Mouse (Mus musculus) liver, embryonic 14.5 days (tissue): ENCODE data around the gene Olfr814. TPM values are rescaled to one million over a fixed set of nuclear protein-coding genes. Genes with fewer than 3 reads are reported as not detected.
"Not testable (repeated sequence)": the region's sequence is repeated elsewhere in the genome, so short reads cannot be mapped to it uniquely, and the experiment has no call there.

Experiments used
- ATAC-seq: fragments of 200-750 bp; cut with Nextera tagmentation; 2 replicates; pipeline ENCODE4 v1.8.0; 2017; ENCODE audit warnings: moderate number of reproducible peaks, mild to moderate bottlenecking, moderate library complexity; ENCODE audit not compliant: insufficient read depth
- DNase-seq, 3 experiments: peaks; one replicate each; pipeline ENCODE4 v3.0.0-alpha.2; 2012 to 2013; ENCODE audit warnings: low read depth in 3 of 3, low spot score in 3 of 3
- H3K27ac ChIP-seq: fragments of 300-500 bp; sonication (generic); 2 replicates; pipeline ENCODE4 v1.5.1; 2014; ENCODE audit warnings: moderate library complexity, mild to moderate bottlenecking, control low read depth, inconsistent platforms
- H3K27me3 ChIP-seq: fragments of 300-500 bp; sonication (generic); 2 replicates; pipeline ENCODE4 v1.6.1; 2014; ENCODE audit warnings: mild to moderate bottlenecking, low read length, moderate library complexity; ENCODE audit not compliant: control insufficient read depth, insufficient read depth
- H3K36me3 ChIP-seq: fragments of 300-500 bp; sonication (generic); replicated peaks from 2 replicates; pipeline ENCODE4 v1.6.1; 2014; ENCODE audit warnings: low read depth; ENCODE audit not compliant: control insufficient read depth, insufficient read depth
- H3K4me1 ChIP-seq, 2 experiments: fragments of 200-500 bp in 1 of 2; fragments of 300-500 bp in 1 of 2; sonication (generic) in 1 of 2; replicated peaks; 2 replicates each; pipeline ENCODE4 v1.6.1; 2012 to 2014; ENCODE audit warnings: antibody characterized with exemption in 1 of 2, inconsistent platforms in 1 of 2, low read length in 1 of 2; ENCODE audit not compliant: control insufficient read depth in 2 of 2, insufficient read depth in 2 of 2
- H3K4me2 ChIP-seq: fragments of 300-500 bp; sonication (generic); 2 replicates; pipeline ENCODE4 v1.6.1; 2014; ENCODE audit warnings: low read depth, mild to moderate bottlenecking, control low read depth, moderate library complexity
- H3K4me3 ChIP-seq, 2 experiments: fragments of 200-500 bp in 1 of 2; fragments of 300-500 bp in 1 of 2; sonication (generic) in 1 of 2; 2 replicates each; pipeline ENCODE4 v1.5.1; 2012 to 2014; ENCODE audit warnings: low read depth in 2 of 2, low read length in 2 of 2, mild to moderate bottlenecking in 2 of 2, control low read depth in 1 of 2, inconsistent platforms in 1 of 2, moderate library complexity in 1 of 2; ENCODE audit not compliant: insufficient read depth in 1 of 2
- H3K9ac ChIP-seq: fragments of 300-500 bp; sonication (generic); replicated peaks from 2 replicates; pipeline ENCODE4 v1.6.1; 2014; ENCODE audit warnings: mild to moderate bottlenecking, control low read depth, moderate library complexity
- H3K9me3 ChIP-seq: fragments of 300-500 bp; sonication (generic); 2 replicates; pipeline ENCODE4 v1.6.1; 2016; ENCODE audit warnings: low read length, mixed read lengths; ENCODE audit not compliant: control insufficient read depth
- CTCF ChIP-seq: IDR thresholded peaks from 2 replicates; pipeline ENCODE4 v1.5.1; 2016; ENCODE audit warnings: antibody characterized with exemption, low read depth, control low read depth
- EP300 ChIP-seq: IDR thresholded peaks from 2 replicates; pipeline ENCODE4 v1.6.1; 2016; ENCODE audit warnings: antibody characterized with exemption, low read depth
- WGBS: fragments of 180-500 bp; shearing (Covaris S2); extraction: QIAGEN DNeasy Blood & Tissue Kit; methylation state at CpG from one replicate; pipeline ENCODE4 v1.1.7; 2014; ENCODE audit not compliant: insufficient replicate concordance; 5-methylcytosine and 5-hydroxymethylcytosine counted together
- polyA plus RNA-seq, 2 experiments: library from polyadenylated mRNA; depleted of rRNA in 1 of 2; stranded (reverse) in 1 of 2; unstranded in 1 of 2; fragments of >200 nt; fragmentation: Nextera tagmentation in 1 of 2; extraction: Ambion mirVana in 1 of 2; gene quantifications; 2 replicates each; pipeline versions ENCODE4 v1.2.1 to v1.2.3; 2012 to 2014

Olfr814 gene
- polyA plus RNA-seq (2012; rRNA removed) (not detected in 2 replicates), polyA plus RNA-seq (2014; fragmentation: Nextera tagmentation; extraction: Ambion mirVana) (not detected in 2 replicates)

- H3K36me3 ChIP-seq, H3K9ac ChIP-seq, ATAC-seq, H3K27ac ChIP-seq, H3K9me3 ChIP-seq, DNase-seq, H3K27me3 ChIP-seq, H3K4me3 ChIP-seq, H3K4me2 ChIP-seq, H3K4me1 ChIP-seq: not testable (repeated sequence)
- no CpG with 5 or more reads among the region's 1 CpGs for WGBS
Measured at GRCm38 (mm10) chr10:129879751-129880150, at the start of gene Olfr814. Gene Olfr814, minus strand, starts transcription at chr10:129879851.

DNA sequence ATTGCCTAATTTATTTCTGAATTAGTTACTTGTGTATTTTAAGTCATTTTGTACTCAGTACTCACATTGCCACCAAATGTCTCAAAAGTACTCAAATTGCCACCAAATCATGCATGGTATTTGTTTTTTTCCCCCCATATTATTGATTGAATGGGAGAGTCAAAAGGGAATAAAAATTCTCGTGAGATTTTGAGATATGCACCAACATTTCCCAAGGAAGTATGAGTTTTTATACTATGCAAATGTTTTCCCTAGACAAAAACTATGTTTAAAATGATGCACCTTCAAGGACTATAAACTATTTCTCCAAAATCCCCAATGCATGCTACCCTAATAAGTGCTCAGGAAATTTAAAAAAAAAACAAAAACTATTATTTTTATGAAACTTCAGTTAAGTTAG lies 35.8 kb upstream of the Olfr814 start, which contains the start of gene Olfr816:
Gene Olfr816, minus strand, starts transcription at position 101 of the 400 bp plus-strand sequence.
- DNase-seq, result no peak
- Histone ChIP-seq H3K27me3 (no peaks in the 10 kb centered on the region), H3K36me3 (no peaks in the 10 kb centered on the region), H3K4me3 (no peak within 1 kb of the TSS), H3K4me1 (no peaks in the 10 kb centered on the region), H3K9ac (no peak within 1 kb of the TSS), H3K27ac (no peak within 1 kb of the TSS), H3K9me3 (no peaks in the 10 kb centered on the region), H3K4me2 (no peak within 1 kb of the TSS)
- TF ChIP-seq EP300 (no peak), CTCF (no peak)
- WGBS, result 36% methylated on average over 1 of the region's 1 CpGs
- ATAC-seq, result no peak

DNA sequence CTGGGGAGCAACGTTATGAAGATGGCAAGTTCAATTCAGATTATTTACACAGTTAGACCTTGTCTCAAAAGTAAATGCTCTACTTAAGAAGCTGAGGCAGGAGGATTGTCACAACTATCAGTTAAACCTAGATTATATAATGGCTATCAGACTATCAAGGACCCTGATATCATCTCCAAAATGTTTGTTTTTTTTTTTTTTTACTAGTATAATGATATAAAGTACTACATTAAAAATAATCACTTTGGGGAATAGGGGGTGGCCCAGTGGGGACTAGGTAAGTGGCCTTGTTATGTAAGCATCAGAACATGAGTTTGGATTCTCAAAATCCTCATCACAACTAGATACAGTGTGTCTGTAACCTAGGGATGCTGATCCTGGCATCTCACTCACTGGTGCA lies 26.1 kb upstream of the Olfr814 start, which contains the start of gene Olfr815:
Gene Olfr815, minus strand, starts transcription at position 101 of the 400 bp plus-strand sequence.
- H3K9me3 ChIP-seq, DNase-seq, H3K36me3 ChIP-seq, H3K9ac ChIP-seq, ATAC-seq, H3K4me2 ChIP-seq, H3K4me1 ChIP-seq, H3K27me3 ChIP-seq, H3K4me3 ChIP-seq, H3K27ac ChIP-seq: not testable (repeated sequence)
- no CpG with 5 or more reads among the region's 1 CpGs for WGBS

DNA sequence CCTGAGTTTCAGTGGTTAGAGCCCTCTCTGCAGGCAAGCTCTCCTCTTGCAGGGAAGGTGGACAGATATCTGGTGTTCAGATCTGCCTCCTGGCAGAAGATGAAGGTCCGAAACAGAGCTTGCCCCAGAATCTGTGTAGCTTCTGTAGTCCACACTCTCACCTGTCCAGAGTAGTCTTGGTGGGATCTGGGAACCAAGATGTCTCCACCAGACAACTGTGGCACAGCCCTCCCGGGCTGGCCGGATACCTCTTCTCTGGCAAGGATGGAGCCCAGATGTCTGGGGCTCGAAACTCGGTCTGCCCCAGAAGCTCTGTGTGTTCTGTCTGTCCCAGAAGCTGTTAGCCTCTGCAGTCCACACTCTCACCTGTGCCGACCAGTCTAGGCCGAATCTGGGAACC lies 6.3 kb upstream of the Olfr814 start:
- DNase-seq (no peak), ATAC-seq (no peak)
- Histone ChIP-seq H3K27ac (no peak overlapping the region), H3K4me2 (no peak overlapping the region), H3K4me1 (no peaks in the 10 kb centered on the region), H3K36me3 (no peaks in the 10 kb centered on the region), H3K9me3 (no peaks in the 10 kb centered on the region), H3K9ac (no peak overlapping the region), H3K4me3 (no peak overlapping the region), H3K27me3 (no peaks in the 10 kb centered on the region)
- no peak for TF ChIP-seq EP300
- TF ChIP-seq CTCF, result no peak
- 70% methylated on average over 7 of the region's 7 CpGs for WGBS

GRCm38 (mm10) chr10:129885496-129885895 lies 5.8 kb upstream of the Olfr814 start:
- not testable (repeated sequence) for DNase-seq, H3K27ac ChIP-seq, H3K9ac ChIP-seq, H3K27me3 ChIP-seq, H3K36me3 ChIP-seq, H3K4me2 ChIP-seq, H3K9me3 ChIP-seq, ATAC-seq, H3K4me1 ChIP-seq, H3K4me3 ChIP-seq
- WGBS, result 51% methylated on average over 6 of the region's 6 CpGs

- no peaks in the 10 kb centered on the region for H3K27me3 ChIP-seq
- H3K27ac ChIP-seq, result no peak within 1 kb of the TSS
- H3K4me1 ChIP-seq, result no peaks in the 10 kb centered on the region
- TF ChIP-seq EP300 (no peak), CTCF (no peak)
- no peaks in the 10 kb centered on the region for H3K9me3 ChIP-seq
- H3K4me2 ChIP-seq, result no peak within 1 kb of the TSS
- H3K9ac ChIP-seq, result no peak within 1 kb of the TSS
- no peak within 1 kb of the TSS for H3K4me3 ChIP-seq
- DNase-seq, result no peak
- ATAC-seq, result no peak
- H3K36me3 ChIP-seq, result no peaks in the 10 kb centered on the region
Measured at GRCm38 (mm10) chr10:129855067-129855466, 24.6 kb downstream of the Olfr814 start, which contains the start of gene Olfr813. Gene Olfr813, plus strand, starts transcription at chr10:129855367.
